Mouse (Mus musculus): ENCODE data around the gene Tmc1.
A peak's percentile ranks its signal among the peaks of the same experiment; 100 is the strongest.

The Tmc1 gene

GRCm38 (mm10) chr19:20797558-20798101 is 156.4 kb downstream of the Tmc1 start:
- DNase-seq (ENCODE audit: low read depth, low spot score) = peak; percentile 4

- no peak for DNase-seq (ENCODE audit: low read depth, low spot score)
Observed at GRCm38 (mm10) chr19:20796001-20796400, 158.0 kb downstream of the Tmc1 start.

GRCm38 (mm10) chr19:20794999-20795398 is 159.0 kb downstream of the Tmc1 start:
- no peak for DNase-seq (ENCODE audit: low read depth, low spot score)

DNA sequence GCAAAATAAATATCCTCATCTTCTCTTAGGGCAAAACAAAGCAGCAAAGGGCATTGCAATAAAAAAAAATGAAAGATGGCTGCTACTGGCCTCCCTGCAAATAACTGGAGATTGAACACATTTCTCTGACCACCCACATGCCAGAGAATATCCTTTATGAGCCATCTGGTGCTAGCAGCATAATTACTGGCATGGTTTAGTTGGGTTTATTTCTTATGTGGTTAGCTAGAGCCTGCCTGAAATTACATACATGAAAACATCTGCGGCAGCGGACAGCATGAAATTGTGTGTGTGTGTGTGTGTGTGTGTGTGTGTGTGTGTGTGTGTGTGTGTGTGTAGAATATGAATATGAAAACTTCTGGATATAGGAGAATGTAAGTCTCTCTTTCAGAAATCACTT is 161.2 kb downstream of the Tmc1 start:
- DNase-seq (ENCODE audit: low read depth, low spot score) = no peak

DNA sequence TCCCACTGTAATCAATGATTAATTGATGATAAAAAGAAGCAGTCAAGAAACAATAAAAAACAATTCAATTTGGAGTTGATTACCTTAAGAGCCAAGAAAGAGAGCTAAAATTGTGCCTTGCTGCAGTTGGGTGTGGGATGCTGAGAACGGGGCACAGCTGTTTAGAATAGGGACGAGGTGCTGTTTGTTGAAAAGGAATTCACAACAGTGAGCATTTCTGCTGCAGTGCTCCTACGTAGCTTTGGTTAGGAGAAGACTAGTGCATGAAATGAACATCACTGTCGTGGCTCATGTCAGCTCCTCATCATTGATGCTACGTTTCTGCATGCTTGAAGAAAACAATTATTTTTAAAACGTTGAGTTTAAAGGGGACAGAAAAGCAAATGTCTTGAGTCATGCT is 166.7 kb downstream of the Tmc1 start:
- DNase-seq (ENCODE audit: low read depth, low spot score) = no peak

GRCm38 (mm10) chr19:20775681-20776080 is 178.3 kb downstream of the Tmc1 start:
- DNase-seq (ENCODE audit: low read depth, low spot score) = no peak

GRCm38 (mm10) chr19:20773941-20774340 is 180.1 kb downstream of the Tmc1 start:
- DNase-seq (ENCODE audit: low read depth, low spot score) = no peak

GRCm38 (mm10) chr19:20764214-20764613 is 189.8 kb downstream of the Tmc1 start:
- DNase-seq (ENCODE audit: low read depth, low spot score) = no peak

GRCm38 (mm10) chr19:20761675-20762426 is 192.2 kb downstream of the Tmc1 start:
- no peak for DNase-seq (ENCODE audit: low read depth, low spot score)

DNA sequence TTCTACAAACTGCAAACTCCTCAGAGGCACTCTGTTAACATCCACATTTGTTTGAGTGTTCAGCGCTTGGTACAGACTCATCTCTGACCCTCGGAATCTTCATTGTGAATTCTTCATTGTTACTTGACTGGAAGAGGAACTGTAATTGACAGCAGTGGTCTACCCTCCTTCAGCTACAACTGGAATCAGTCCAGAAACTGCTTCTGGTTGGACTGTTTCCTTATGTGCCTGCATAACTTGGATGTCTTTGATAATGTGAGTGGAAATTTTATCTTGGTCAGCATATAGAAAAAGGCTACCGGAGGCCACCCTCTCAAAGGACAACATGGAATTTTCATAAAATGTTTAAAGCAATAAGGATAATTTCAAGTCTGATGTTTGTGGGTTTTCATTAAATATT is 192.9 kb downstream of the Tmc1 start:
- DNase-seq (ENCODE audit: low read depth, low spot score) = no peak

DNA sequence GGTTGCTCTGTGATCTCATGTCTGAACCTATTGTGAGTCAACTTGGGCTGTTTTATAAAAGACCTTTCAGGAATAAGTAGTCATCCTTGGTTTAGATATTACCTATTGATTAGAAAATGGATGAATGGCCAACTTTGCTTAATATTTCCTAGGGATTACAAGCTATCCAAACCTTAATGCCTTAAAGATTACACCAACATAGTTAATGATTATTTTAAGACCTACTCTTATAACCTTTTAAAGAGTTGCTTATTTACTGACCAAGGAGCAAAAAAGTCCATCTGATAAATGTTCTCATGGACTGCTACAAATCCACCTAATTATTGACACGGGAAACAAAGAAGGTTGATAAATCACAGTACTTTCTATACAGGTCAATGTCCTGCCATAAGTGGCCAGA is 209.4 kb downstream of the Tmc1 start:
- DNase-seq (ENCODE audit: low read depth, low spot score) = no peak

Measured in A20 (cell line).